Mouse (Mus musculus) Patski (cell line): Measurements from ENCODE around the gene Vps37b. TPM values are rescaled to one million over a fixed set of nuclear protein-coding genes. Genes with fewer than 3 reads are reported as not detected.

Source experiments
- ATAC-seq: fragments of 100-300 bp; one replicate; pipeline ENCODE4 v1.8.0; 2021
- CTCF ChIA-PET: fragments of 350-600 bp; sonication (Branson Sonifier 250); formaldehyde crosslinking; loops from one replicate; lab custom pipeline; 2022; ENCODE audit warnings: inconsistent platforms; lab: Charles Lee
- POLR2A ChIA-PET: fragments of 350-600 bp; sonication (Branson Sonifier 250); formaldehyde crosslinking; loops from one replicate; lab custom pipeline; 2022; ENCODE audit warnings: antibody characterized with exemption, inconsistent platforms; lab: Charles Lee
- DNase-seq: peaks from one replicate; pipeline ENCODE4 v3.0.0-alpha.2; 2011; ENCODE audit warnings: low read depth, low spot score
- H3K27me3 ChIP-seq: fragments of 371-371 bp; one replicate; pipeline ENCODE4 v1.5.1; 2021
- CTCF ChIP-seq: fragments of 100-300 bp; IDR thresholded peaks from one replicate; pipeline ENCODE4 v1.5.1; 2021
- in situ Hi-C: fragments of 300-500 bp; cut with MboI; formaldehyde crosslinking; loops from 3 replicates; pipeline ENCODE4 v1.11.1; 2018; ENCODE audit warnings: low pct_unique_long_range_greater_than_20kb, mixed read lengths
- polyA plus RNA-seq: library from polyadenylated mRNA; unstranded; gene quantifications from one replicate; pipeline ENCODE4 v1.2.3, GENCODE M21; 2021

Vps37b gene
- polyA plus RNA-seq, 1 experiment from 2014 or later = 25.5 TPM

- no peak for ATAC-seq
- in situ Hi-C loops = no loop called here
- no peaks in the 10 kb centered on the region for H3K27me3 ChIP-seq
- ChIA-PET POLR2A (no interaction called here), CTCF (interaction anchor here (0.7 kb wide), 1 partner anchor 46 kb away, joined by 3 read pairs; no protein-coding TSS in a partner anchor)
- TF ChIP-seq CTCF = no peak
- no peak for DNase-seq
Observed at GRCm38 (mm10) chr5:124035406-124035805, 3.3 kb upstream of the Vps37b start.

DNA sequence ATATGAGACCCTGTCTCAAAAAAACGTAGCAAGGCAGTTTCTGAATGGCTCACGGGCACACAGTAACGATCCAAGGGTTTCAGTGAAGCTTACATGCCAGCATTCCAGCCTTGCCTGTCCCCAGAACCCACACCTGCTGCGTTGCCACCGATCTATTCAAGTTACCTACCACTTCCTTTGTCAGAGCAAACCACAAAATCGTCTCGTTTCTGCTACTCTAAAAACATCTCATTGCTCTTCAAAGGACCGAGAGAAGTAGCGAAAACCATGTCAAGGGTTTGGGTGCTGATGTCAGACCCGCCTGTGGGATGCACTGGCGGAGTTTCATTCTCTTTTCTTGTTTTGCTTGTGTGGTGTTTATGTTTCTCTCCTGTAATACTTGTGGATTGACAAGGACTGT, 2.4 kb upstream of the Vps37b start:
- CTCF ChIA-PET = no interaction called here
- no peak for DNase-seq
- no peak for TF ChIP-seq CTCF
- POLR2A ChIA-PET = no interaction called here
- H3K27me3 ChIP-seq = no peaks in the 10 kb centered on the region
- ATAC-seq = no peak
- in situ Hi-C loops = no loop called here

GRCm38 (mm10) chr5:124031068-124031955, 758 bp downstream of the Vps37b start:
- ChIA-PET POLR2A (interaction anchor here (0.6 to 1.7 kb wide), 8 partner anchors 17 to 845 kb away, joined by 3 to 8 read pairs (median 5); no protein-coding TSS in a partner anchor), CTCF (interaction anchor here (0.6 to 4.4 kb wide), 9 partner anchors 9 to 81 kb away, joined by 3 to 20 read pairs (median 4); partner anchors contain the start of gene Ogfod2)
- no peak for TF ChIP-seq CTCF
- no peaks in the 10 kb centered on the region for H3K27me3 ChIP-seq
- DNase-seq (no peak), ATAC-seq (peak; percentile 7)
- in situ Hi-C loops = no loop called here

DNA sequence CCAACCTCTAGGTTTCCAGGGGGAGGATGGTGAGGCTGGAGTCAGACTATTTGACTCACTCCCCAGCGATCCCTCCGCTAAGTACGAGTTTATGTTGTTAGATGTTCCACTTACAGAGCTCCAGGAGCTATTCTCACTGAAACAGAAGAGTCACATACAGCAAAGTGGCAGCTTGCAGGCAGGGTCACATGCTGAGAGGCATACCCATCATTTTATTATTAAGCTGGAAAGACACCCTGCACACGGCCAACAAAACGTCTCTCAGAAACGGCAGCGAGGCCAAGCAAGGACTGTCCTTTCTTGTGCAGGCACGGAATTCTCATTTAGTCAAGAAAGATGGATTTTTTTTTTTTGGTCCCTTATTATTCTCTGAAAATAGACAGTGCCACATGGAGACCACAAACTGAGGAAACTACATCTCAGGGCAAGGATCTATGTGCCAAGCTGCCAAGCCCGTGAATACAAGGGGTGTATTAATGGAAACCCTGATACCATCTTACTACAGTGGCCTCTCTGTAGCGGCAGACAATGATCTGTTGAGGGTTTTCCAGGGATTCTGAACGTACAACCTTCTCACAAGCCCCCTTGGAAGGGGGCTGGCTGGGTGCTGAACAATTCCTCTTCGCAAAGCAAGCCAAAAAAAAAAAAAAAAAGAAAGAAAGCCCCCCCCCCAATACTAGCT, 1.5 kb downstream of the Vps37b start:
- POLR2A ChIA-PET = interaction anchor here (0.6 to 1.7 kb wide), 6 partner anchors 17 to 845 kb away, joined by 3 to 8 read pairs (median 5); no protein-coding TSS in a partner anchor
- CTCF ChIA-PET = interaction anchor here (1.0 to 4.4 kb wide), 8 partner anchors 9 to 82 kb away, joined by 3 to 20 read pairs (median 4); partner anchors contain the start of gene Ogfod2
- no peak for TF ChIP-seq CTCF
- DNase-seq = no peak
- no peaks in the 10 kb centered on the region for H3K27me3 ChIP-seq
- in situ Hi-C loops = no loop called here
- no peak for ATAC-seq

DNA sequence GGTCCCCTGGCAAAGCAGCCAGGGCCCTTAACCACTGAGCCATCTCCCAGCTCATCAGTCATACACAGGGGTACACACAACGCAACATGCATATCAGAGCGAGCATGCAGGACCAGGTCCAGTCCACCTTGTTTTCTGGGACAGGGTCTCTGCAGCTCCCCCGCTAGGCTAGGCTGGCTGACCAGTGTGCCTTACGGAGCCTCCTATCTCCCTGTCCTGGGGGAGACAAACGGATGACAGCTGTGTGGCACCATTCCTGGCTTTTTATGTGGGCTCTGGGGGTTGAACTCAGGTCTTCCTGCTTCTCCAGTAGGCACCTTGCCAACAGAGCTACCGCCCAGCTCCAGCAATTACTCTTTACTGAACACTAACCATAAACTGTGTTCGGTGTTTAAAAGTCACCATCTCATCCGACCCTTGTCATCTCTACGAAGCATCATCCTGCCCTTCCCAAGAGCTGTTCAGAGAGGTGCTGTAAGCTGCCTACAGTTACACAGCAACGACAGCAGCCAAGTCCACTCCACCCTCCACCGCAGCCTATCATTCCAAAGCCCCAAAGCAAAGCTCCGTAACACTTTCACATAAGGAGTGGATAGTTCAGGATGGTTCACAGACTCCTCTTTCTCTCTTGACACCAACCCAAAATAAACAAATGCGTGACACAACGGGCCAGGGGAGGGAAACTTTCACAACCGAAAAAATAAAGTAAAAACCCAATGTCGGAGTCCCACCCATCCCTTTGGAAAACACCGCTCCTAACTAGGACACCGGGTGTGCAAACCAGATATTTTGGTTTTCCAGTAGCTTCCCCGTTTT, 2.6 kb downstream of the Vps37b start:
- in situ Hi-C loops = no loop called here

GRCm38 (mm10) chr5:124028680-124029079, 3.4 kb downstream of the Vps37b start:
- ChIA-PET POLR2A (interaction anchor here (0.9 to 2.7 kb wide), 2 partner anchors 12 to 38 kb away, joined by 4 to 10 read pairs; no protein-coding TSS in a partner anchor), CTCF (interaction anchor here (1.1 to 4.4 kb wide), 4 partner anchors 11 to 45 kb away, joined by 3 to 20 read pairs (median 4); no protein-coding TSS in a partner anchor)
- TF ChIP-seq CTCF = no peak
- DNase-seq (no peak), ATAC-seq (no peak)
- no peaks in the 10 kb centered on the region for H3K27me3 ChIP-seq
- in situ Hi-C loops = no loop called here

More for the DNA sequence above, 2.6 kb downstream of the Vps37b start:
- ChIA-PET CTCF (interaction anchor here (1.0 to 4.4 kb wide), 7 partner anchors 7 to 56 kb away, joined by 3 to 20 read pairs (median 5); no protein-coding TSS in a partner anchor), POLR2A (interaction anchor here (0.9 kb wide), 2 partner anchors 22 to 37 kb away, joined by 3 to 4 read pairs; no protein-coding TSS in a partner anchor)
- TF ChIP-seq CTCF = no peak
- DNase-seq (no peak), ATAC-seq (no peak)
- H3K27me3 ChIP-seq = no peaks in the 10 kb centered on the region

- CTCF ChIA-PET = interaction anchor here (0.6 to 4.4 kb wide), 6 partner anchors 8 to 79 kb away, joined by 3 to 20 read pairs (median 3); no protein-coding TSS in a partner anchor
- POLR2A ChIA-PET = interaction anchor here (0.5 to 2.7 kb wide), 3 partner anchors 11 to 46 kb away, joined by 3 to 10 read pairs (median 5); no protein-coding TSS in a partner anchor
- H3K27me3 ChIP-seq = no peaks in the 10 kb centered on the region
- in situ Hi-C loops = no loop called here
- TF ChIP-seq CTCF = no peak
- no peak for DNase-seq
- no peak for ATAC-seq
Observed at GRCm38 (mm10) chr5:124027702-124028470, 4.2 kb downstream of the Vps37b start.

DNA sequence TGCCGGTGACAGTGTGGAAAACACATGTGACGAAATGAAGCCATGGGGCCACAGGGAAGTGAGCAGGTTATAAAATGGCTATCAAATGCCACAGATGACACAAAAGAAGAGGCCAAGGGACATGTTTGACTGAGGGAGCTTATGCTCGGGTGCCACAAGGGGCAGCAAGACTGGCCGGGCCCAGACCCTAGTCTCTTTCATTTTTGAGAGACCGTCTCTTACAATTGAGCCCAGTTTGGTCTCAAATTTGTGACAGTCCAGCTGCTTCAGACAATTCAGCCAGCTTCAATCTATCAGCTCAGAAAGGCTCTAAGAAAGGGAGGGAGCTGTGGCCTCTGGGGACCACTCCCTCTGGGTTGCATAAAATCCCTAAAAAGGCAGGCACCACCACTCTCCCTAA, 5.5 kb downstream of the Vps37b start:
- ATAC-seq (no peak), DNase-seq (no peak)
- ChIA-PET CTCF (interaction anchor here (1.0 to 4.4 kb wide), 4 partner anchors 11 to 78 kb away, joined by 3 to 20 read pairs (median 6); no protein-coding TSS in a partner anchor), POLR2A (interaction anchor here (2.7 kb wide), 1 partner anchor 10 kb away, joined by 10 read pairs; no protein-coding TSS in a partner anchor)
- no peak for TF ChIP-seq CTCF
- in situ Hi-C loops = no loop called here
- H3K27me3 ChIP-seq = no peaks in the 10 kb centered on the region
